Comparison of ENCODE assay signal across 8 mouse cellular contexts in genomic region chr16:58523972-58524850, GRCm38 (mm10). TPM values are rescaled to one million over a fixed set of nuclear protein-coding genes. Genes with fewer than 3 reads are reported as not detected.
A peak's percentile ranks its signal among the peaks of the same experiment; 100 is the strongest.
DNase-seq lines count a peak whose midpoint lies in the region; ATAC-seq and TF ChIP-seq lines count a peak whose summit lies in the region.

Gene St3gal6 (minus strand): TSS chr16:58524243.

- peak within 1 kb of the TSS; percentile 74 for H3K9ac ChIP-seq in forebrain, postnatal 0 days
- H3K9ac ChIP-seq in hindbrain, embryonic 13.5 days, result peak within 1 kb of the TSS; percentile 78
- peak within 1 kb of the TSS; percentile 72 for H3K9ac ChIP-seq in liver, postnatal 0 days (replicated peaks)

- H3K36me3 ChIP-seq in kidney, adult 2 months (ENCODE audit: control insufficient read depth, insufficient read depth, low read length), result no peaks in the 10 kb centered on the region
- H3K36me3 ChIP-seq in forebrain, postnatal 0 days (ENCODE audit: insufficient read depth), result no peaks in the 10 kb centered on the region
- H3K36me3 ChIP-seq in hindbrain, embryonic 13.5 days, result no peaks in the 10 kb centered on the region
- no peaks in the 10 kb centered on the region for H3K36me3 ChIP-seq in liver, postnatal 0 days (replicated peaks; ENCODE audit: insufficient read depth, low read length)

- TF ChIP-seq EP300 in liver, postnatal 0 days (IDR thresholded peaks at IDR 0.05; ENCODE audit: low read depth), result no peak

- peak within 1 kb of the TSS; percentile 95 for H3K4me2 ChIP-seq in forebrain, postnatal 0 days (ENCODE audit: low read depth)
- H3K4me2 ChIP-seq in hindbrain, embryonic 13.5 days, result peak within 1 kb of the TSS; percentile 96
- H3K4me2 ChIP-seq in liver, postnatal 0 days (ENCODE audit: low read depth, low read length), result peak within 1 kb of the TSS; percentile 82

- no peak for ATAC-seq in forebrain, postnatal 0 days
- ATAC-seq in hindbrain, embryonic 13.5 days (ENCODE audit: low FRiP score), result no peak
- ATAC-seq in liver, postnatal 0 days, result no peak
- no peak for ATAC-seq in granulocyte monocyte progenitor cell, adult 5-6 weeks (replicated peaks; ENCODE audit: poor library complexity, severe bottlenecking)
- no peak for ATAC-seq in CD4-positive, CD25-positive, alpha-beta regulatory T cell, adult 4 months

- TF ChIP-seq CTCF in kidney, adult 2 months (conservative IDR thresholded peaks at IDR 0.05; ENCODE audit: insufficient read depth, insufficient read length, low read depth, low read length), result no peak
- no peak for TF ChIP-seq CTCF in forebrain, postnatal 0 days (IDR thresholded peaks at IDR 0.05; ENCODE audit: low read depth)
- TF ChIP-seq CTCF in liver, postnatal 0 days (IDR thresholded peaks at IDR 0.05; ENCODE audit: low read depth), result no peak

- DNase-seq in kidney, adult 2 months, result peak; percentile 49
- no peak for DNase-seq in kidney, postnatal 10 days
- DNase-seq in adrenal gland, adult 18-20 months (ENCODE audit: low spot score in 2 of 2), result no peak
- no peak for DNase-seq in forebrain, postnatal 0 days
- no peak for DNase-seq in liver, postnatal 0 days

- H3K4me3 ChIP-seq in kidney, adult 2 months (ENCODE audit: insufficient read depth, low read depth, low read length), result peak within 1 kb of the TSS; percentile 96
- peak within 1 kb of the TSS; percentile 77 for H3K4me3 ChIP-seq in forebrain, postnatal 0 days (ENCODE audit: low read depth, low read length)
- H3K4me3 ChIP-seq in hindbrain, embryonic 13.5 days, result peak within 1 kb of the TSS; percentile 64
- H3K4me3 ChIP-seq in liver, postnatal 0 days (ENCODE audit: low read depth, low read length), result peak within 1 kb of the TSS; percentile 69

- H3K27ac ChIP-seq in kidney, adult 2 months (ENCODE audit: insufficient read depth, low read depth, low read length), result peak within 1 kb of the TSS; percentile 94
- peak within 1 kb of the TSS; percentile 54; the same call in 1 of the 2 replicates for H3K27ac ChIP-seq in forebrain, postnatal 0 days (ENCODE audit: low read depth, low read length)
- peak within 1 kb of the TSS; percentile 81 for H3K27ac ChIP-seq in hindbrain, embryonic 13.5 days
- H3K27ac ChIP-seq in liver, postnatal 0 days (ENCODE audit: low read depth), result peak within 1 kb of the TSS; percentile 41

- no peaks in the 10 kb centered on the region for H3K27me3 ChIP-seq in kidney, adult 2 months (replicated peaks; ENCODE audit: control insufficient read depth, insufficient read depth, low read length)
- no peaks in the 10 kb centered on the region; the same call in 1 of the 2 replicates for H3K27me3 ChIP-seq in forebrain, postnatal 0 days (ENCODE audit: insufficient read depth, low read length)
- peaks cover 16% of the 10 kb centered on the region for H3K27me3 ChIP-seq in hindbrain, embryonic 13.5 days
- no peaks in the 10 kb centered on the region for H3K27me3 ChIP-seq in liver, postnatal 0 days (ENCODE audit: insufficient read depth, low read length)

- H3K4me1 ChIP-seq in kidney, adult 2 months (ENCODE audit: control insufficient read depth, insufficient read depth, low read length), result no peaks in the 10 kb centered on the region; the same call in 1 of the 2 replicates
- H3K4me1 ChIP-seq in forebrain, postnatal 0 days (ENCODE audit: insufficient read depth), result no peaks in the 10 kb centered on the region
- peaks cover 5% of the 10 kb centered on the region; the same call in 1 of the 2 replicates for H3K4me1 ChIP-seq in hindbrain, embryonic 13.5 days (replicated peaks)
- H3K4me1 ChIP-seq in liver, postnatal 0 days (ENCODE audit: insufficient read depth), result peaks cover 12% of the 10 kb centered on the region

- WGBS in kidney, adult 2 months, result 62% methylated on average over 12 of the region's 12 CpGs
- 92% methylated on average over 12 of the region's 12 CpGs for WGBS in forebrain, postnatal 0 days
- 88% methylated on average over 12 of the region's 12 CpGs for WGBS in hindbrain, embryonic 13.5 days
- WGBS in liver, postnatal 0 days (ENCODE audit: insufficient replicate concordance), result 80% methylated on average over 12 of the region's 12 CpGs

- no peak for TF ChIP-seq POLR2A in kidney, adult 2 months (IDR thresholded peaks at IDR 0.05; ENCODE audit: low read depth, low read length)

- H3K9me3 ChIP-seq in forebrain, postnatal 0 days (ENCODE audit: low read length), result 0 out of 2 replicates have a peak, but pooled peaks cover 4% of the 10 kb centered on the region
- H3K9me3 ChIP-seq in hindbrain, embryonic 13.5 days, result peaks cover 5% of the 10 kb centered on the region
- no peaks in the 10 kb centered on the region for H3K9me3 ChIP-seq in liver, postnatal 0 days (ENCODE audit: low read length)

RNA-seq across cellular contexts. Expression of gene St3gal6, which starts in this region (rescaled TPM):
- polyA plus RNA-seq in kidney, adult 2 months (2012; rRNA removed), result 32.5 and 36.6 TPM in 2 replicates
- total RNA-seq in adrenal gland, adult 18-20 months (2021), result 10 to 100 TPM; 23.1 to 29.1 TPM
- 3.9 and 12.6 TPM in 2 replicates for total RNA-seq in forebrain, postnatal 0 days (2014; rRNA removed)
- polyA plus RNA-seq in forebrain, postnatal 0 days (2015; fragmentation: Nextera tagmentation; extraction: Ambion mirVana), result 12.7 and 14.9 TPM in 2 replicates
- polyA plus RNA-seq in hindbrain, embryonic 13.5 days (2015; fragmentation: Nextera tagmentation; extraction: Ambion mirVana), result 9.5 and 12.7 TPM in 2 replicates
- 11.8 and 16.8 TPM in 2 replicates for polyA plus RNA-seq in liver, postnatal 0 days (2015; fragmentation: Nextera tagmentation; extraction: Ambion mirVana)
- not detected in 2 replicates for total RNA-seq in granulocyte monocyte progenitor cell, adult 5-6 weeks (2014; fragmentation: Nextera tagmentation)
- 0.73 TPM in 1 of 2 replicates, not detected in the other for total RNA-seq in granulocyte monocyte progenitor cell, adult 5-6 weeks (2017)
- polyA plus RNA-seq in CD4-positive, CD25-positive, alpha-beta regulatory T cell, adult 4 months (2017; shearing (Covaris generic)), result 1 to 10 TPM; 5.7 to 9.5 TPM

Comparison
In these comparisons a context has a peak if more than half of its experiments do, and no peak if none do; other contexts are left out.
1. H3K27ac ChIP-seq: peak in every context shown above with its lines; median percentile 94 in kidney, adult 2 months; 81 in hindbrain, embryonic 13.5 days; 54 in forebrain, postnatal 0 days; 41 in liver, postnatal 0 days.